Comparison of ENCODE assay signal across 8 mouse cellular contexts in genomic region chr11:43575376-43576151, GRCm38 (mm10). TPM values are rescaled to one million over a fixed set of nuclear protein-coding genes. Genes with fewer than 3 reads are reported as not detected.
A peak's percentile ranks its signal among the peaks of the same experiment; 100 is the strongest.
DNase-seq lines count a peak whose midpoint lies in the region; ATAC-seq lines count a peak whose summit lies in the region.
"Had no signal": no experiment of that assay in that cellular context is flagged by ENCODE, and none has a peak within 500 bp of the region (broad histone marks: within the 10 kb centered on the region; RNA-seq: fewer than 3 reads in every experiment).

No protein-coding gene starts in this region.

- no peaks in the 10 kb centered on the region for H3K27me3 ChIP-seq in embryonic facial prominence, embryonic 11.5 days (ENCODE audit: control insufficient read depth, insufficient read depth, low read length)
- H3K27me3 ChIP-seq in intestine, embryonic 15.5 days (replicated peaks), result no peaks in the 10 kb centered on the region
- H3K27me3 ChIP-seq in midbrain, embryonic 14.5 days (ENCODE audit: control insufficient read depth, insufficient read depth, low read length), result no peaks in the 10 kb centered on the region

- H3K36me3 ChIP-seq in embryonic facial prominence, embryonic 11.5 days (replicated peaks; ENCODE audit: control insufficient read depth, insufficient read depth, low read depth, low read length), result no peaks in the 10 kb centered on the region; the same call in 1 of the 2 replicates
- H3K36me3 ChIP-seq in intestine, embryonic 15.5 days, result no peaks in the 10 kb centered on the region
- H3K36me3 ChIP-seq in midbrain, embryonic 14.5 days (ENCODE audit: control insufficient read depth, insufficient read depth, low read length), result peaks cover 8% of the 10 kb centered on the region; the same call in 1 of the 2 replicates

- no peaks in the 10 kb centered on the region for H3K4me1 ChIP-seq in embryonic facial prominence, embryonic 11.5 days (ENCODE audit: control insufficient read depth, insufficient read depth, low read length)
- peaks cover 16% of the 10 kb centered on the region for H3K4me1 ChIP-seq in intestine, embryonic 15.5 days (replicated peaks)
- peaks cover 20% of the 10 kb centered on the region for H3K4me1 ChIP-seq in midbrain, embryonic 14.5 days (ENCODE audit: control insufficient read depth, insufficient read depth, low read length)

- peak; percentile 69 for ATAC-seq in embryonic facial prominence, embryonic 11.5 days (replicated peaks; ENCODE audit: insufficient number of reproducible peaks, low FRiP score, low TSS enrichment, low read depth)
- ATAC-seq in intestine, embryonic 15.5 days, result peak; percentile 73
- peak; percentile 85 for ATAC-seq in midbrain, embryonic 14.5 days (ENCODE audit: low FRiP score, low TSS enrichment)

- peak overlapping the region; percentile 30 for H3K27ac ChIP-seq in embryonic facial prominence, embryonic 11.5 days (replicated peaks; ENCODE audit: low read depth, low read length)
- H3K27ac ChIP-seq in intestine, embryonic 15.5 days, result peak overlapping the region; percentile 68
- H3K27ac ChIP-seq in midbrain, embryonic 14.5 days (replicated peaks; ENCODE audit: low read depth, low read length), result peak overlapping the region; percentile 93

- WGBS in embryonic facial prominence, embryonic 11.5 days, result 6% methylated on average over 9 of the region's 9 CpGs
- 20% methylated on average over 9 of the region's 9 CpGs for WGBS in intestine, embryonic 15.5 days
- 2% methylated on average over 9 of the region's 9 CpGs for whole genome bisulfite sequencing in midbrain, embryonic 14.5 days

- H3K4me2 ChIP-seq in embryonic facial prominence, embryonic 11.5 days (ENCODE audit: low read depth, low read length), result no peak overlapping the region
- H3K4me2 ChIP-seq in intestine, embryonic 15.5 days (replicated peaks), result peak overlapping the region; percentile 32
- peak overlapping the region; percentile 28; the same call in 1 of the 2 replicates for H3K4me2 ChIP-seq in midbrain, embryonic 14.5 days (ENCODE audit: low read length)

- peak; percentile 77 for DNase-seq in embryo, embryonic 10 days (ENCODE audit: low spot score)
- peak; percentile 56 for DNase-seq in embryonic facial prominence, embryonic 11.5 days (ENCODE audit: low spot score)
- peak; percentile 76 for DNase-seq in midbrain, embryonic 14.5 days
- DNase-seq in right cerebral cortex, postnatal 10 days (ENCODE audit: low spot score in 2 of 2), result no peak
- no peak for DNase-seq in Muller cell, postnatal 12 days (ENCODE audit: inconsistent ontology term)
- no peak for DNase-seq in cerebellum, adult 11 months
- DNase-seq: kidney, postnatal 14 days had no signal

- no peaks in the 10 kb centered on the region for H3K9me3 ChIP-seq in embryonic facial prominence, embryonic 11.5 days (replicated peaks; ENCODE audit: control insufficient read depth, low read length)
- no peaks in the 10 kb centered on the region for H3K9me3 ChIP-seq in intestine, embryonic 15.5 days
- no peaks in the 10 kb centered on the region for H3K9me3 ChIP-seq in midbrain, embryonic 14.5 days (ENCODE audit: control insufficient read depth, low read length)

- no peak overlapping the region for H3K4me3 ChIP-seq in embryonic facial prominence, embryonic 11.5 days (ENCODE audit: low read depth, low read length)
- no peak overlapping the region for H3K4me3 ChIP-seq in intestine, embryonic 15.5 days (replicated peaks)
- no peak overlapping the region for H3K4me3 ChIP-seq in midbrain, embryonic 14.5 days (replicated peaks; ENCODE audit: low read depth, low read length)

- H3K9ac ChIP-seq in embryonic facial prominence, embryonic 11.5 days (replicated peaks; ENCODE audit: low read length), result peak overlapping the region; percentile 34; the same call in 1 of the 2 replicates
- 0 out of 2 replicates have a peak overlapping the region, but pooled peaks have one; percentile 10 for H3K9ac ChIP-seq in intestine, embryonic 15.5 days
- H3K9ac ChIP-seq in midbrain, embryonic 14.5 days (replicated peaks; ENCODE audit: low read length), result peak overlapping the region; percentile 40; the same call in 1 of the 2 replicates

RNA-seq across cellular contexts. Expression of gene 4933415A04Rik, which starts 11.3 kb away (rescaled TPM):
- 6.5 and 7.9 TPM in 2 replicates for polyA plus RNA-seq in embryonic facial prominence, embryonic 11.5 days (2014; fragmentation: Nextera tagmentation; extraction: Ambion mirVana)
- polyA plus RNA-seq in intestine, embryonic 15.5 days (2015; fragmentation: Nextera tagmentation; extraction: Ambion mirVana), result 4.4 and 5.4 TPM in 2 replicates
- 3.2 and 3.9 TPM in 2 replicates for polyA plus RNA-seq in midbrain, embryonic 14.5 days (2014; fragmentation: Nextera tagmentation; extraction: Ambion mirVana)

RNA-seq across cellular contexts. Expression of gene Fabp6, which starts 25.8 kb away (rescaled TPM):
- polyA plus RNA-seq in embryonic facial prominence, embryonic 11.5 days (2014; fragmentation: Nextera tagmentation; extraction: Ambion mirVana), result not detected in 2 replicates
- polyA plus RNA-seq in intestine, embryonic 15.5 days (2015; fragmentation: Nextera tagmentation; extraction: Ambion mirVana), result 1.2 TPM in 2 replicates
- polyA plus RNA-seq in midbrain, embryonic 14.5 days (2014; fragmentation: Nextera tagmentation; extraction: Ambion mirVana), result not detected in 2 replicates

RNA-seq across cellular contexts. Expression of gene Ccnjl, which starts 47.0 kb away (rescaled TPM):
- polyA plus RNA-seq in embryonic facial prominence, embryonic 11.5 days (2014; fragmentation: Nextera tagmentation; extraction: Ambion mirVana), result 28.0 and 30.0 TPM in 2 replicates
- 15.9 and 16.6 TPM in 2 replicates for polyA plus RNA-seq in intestine, embryonic 15.5 days (2015; fragmentation: Nextera tagmentation; extraction: Ambion mirVana)
- polyA plus RNA-seq in midbrain, embryonic 14.5 days (2014; fragmentation: Nextera tagmentation; extraction: Ambion mirVana), result 11.7 and 16.2 TPM in 2 replicates

Comparison
In these comparisons a context has a peak if more than half of its experiments do, and no peak if none do; other contexts are left out.
1. DNase-seq: peak in embryo, embryonic 10 days (single experiment), embryonic facial prominence, embryonic 11.5 days (single experiment) and midbrain, embryonic 14.5 days (single experiment); none in right cerebral cortex, postnatal 10 days (0 of 2), Muller cell, postnatal 12 days (single experiment) and cerebellum, adult 11 months (single experiment).
2. H3K27ac ChIP-seq: peak in every context shown above with its lines; median percentile 93 in midbrain, embryonic 14.5 days; 68 in intestine, embryonic 15.5 days; 30 in embryonic facial prominence, embryonic 11.5 days.
3. Peak in every context shown above with its lines, with median percentiles within 50 percentile points of each other: ATAC-seq and H3K9ac ChIP-seq.